Mouse (Mus musculus): ENCODE results near the gene Gm17304. TPM values are rescaled to one million over a fixed set of nuclear protein-coding genes. Genes with fewer than 3 reads are reported as not detected.
A peak's percentile ranks its signal among the peaks of the same experiment; 100 is the strongest.

The Gm17304 gene
- polyA plus RNA-seq, 1 experiment from 2014 or later: not detected

DNA sequence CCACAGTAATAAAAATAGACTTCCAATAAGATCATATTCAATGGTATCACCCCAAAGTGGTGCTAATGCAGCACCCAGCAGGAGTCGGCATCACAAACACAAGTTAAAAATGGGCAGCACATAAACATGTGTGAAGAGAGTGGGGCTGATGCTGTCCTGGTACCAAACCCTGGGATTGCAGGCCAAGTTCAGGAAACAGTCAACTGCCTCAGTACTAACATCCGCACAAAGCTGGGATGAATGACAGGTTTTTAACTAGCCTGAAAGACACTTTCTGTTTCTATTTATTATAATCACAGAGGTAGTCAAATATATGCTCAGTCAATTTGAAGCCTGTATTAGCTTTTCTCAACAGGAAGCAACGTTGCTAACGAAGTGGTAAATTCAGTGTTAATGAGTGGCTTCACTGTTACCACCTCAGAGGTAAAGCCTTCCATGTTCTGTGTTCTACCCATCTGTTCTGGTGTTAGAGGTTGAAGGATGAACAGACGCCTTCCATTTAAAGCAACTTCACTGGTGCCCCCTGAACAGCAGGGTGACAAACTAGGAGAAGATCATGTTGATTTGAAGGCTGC lies 31.4 kb downstream of the Gm17304 start:
- no peak for ATAC-seq
- no peak overlapping the region for H3K4me3 ChIP-seq (ENCODE audit: low read length)
- H3K36me3 ChIP-seq (ENCODE audit: control insufficient read depth, insufficient read depth, low read length): peaks cover 9% of the 10 kb centered on the region; the same call in 1 of the 2 replicates
- H3K4me1 ChIP-seq (ENCODE audit: control insufficient read depth, insufficient read depth, low read depth, low read length): no peaks in the 10 kb centered on the region
- no peak overlapping the region for H3K9ac ChIP-seq (ENCODE audit: low read depth, low read length)
- no peak overlapping the region for H3K4me2 ChIP-seq (ENCODE audit: low read length)
- WGBS: 48% methylated on average over 5 of the region's 5 CpGs
- H3K27ac ChIP-seq (ENCODE audit: low read depth, low read length): no peak overlapping the region
- H3K9me3 ChIP-seq (ENCODE audit: control insufficient read depth, low read length): no peaks in the 10 kb centered on the region
- H3K27me3 ChIP-seq (replicated peaks; ENCODE audit: control insufficient read depth, insufficient read depth, low read length): no peaks in the 10 kb centered on the region

DNA sequence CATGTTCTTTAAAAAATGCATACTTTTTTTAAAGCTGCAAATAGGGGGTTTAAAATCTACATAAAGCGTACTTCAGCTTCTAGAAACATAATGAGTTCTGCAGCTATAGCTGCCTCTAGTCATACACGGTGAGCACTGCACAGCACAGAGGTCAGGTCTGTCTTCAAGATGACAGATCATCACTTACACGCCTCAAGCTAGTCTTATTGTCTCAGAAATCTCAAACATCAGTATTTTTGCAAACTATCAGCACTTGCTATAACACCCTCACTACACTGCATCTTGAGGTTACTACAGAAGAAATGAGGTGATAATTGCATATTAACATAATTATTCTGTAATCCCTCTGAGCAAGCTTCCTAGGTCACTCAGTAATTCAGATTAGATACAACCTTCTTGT lies 33.0 kb downstream of the Gm17304 start:
- no peak overlapping the region for H3K4me2 ChIP-seq (ENCODE audit: low read length)
- WGBS: 69% methylated on average over 3 of the region's 3 CpGs

DNA sequence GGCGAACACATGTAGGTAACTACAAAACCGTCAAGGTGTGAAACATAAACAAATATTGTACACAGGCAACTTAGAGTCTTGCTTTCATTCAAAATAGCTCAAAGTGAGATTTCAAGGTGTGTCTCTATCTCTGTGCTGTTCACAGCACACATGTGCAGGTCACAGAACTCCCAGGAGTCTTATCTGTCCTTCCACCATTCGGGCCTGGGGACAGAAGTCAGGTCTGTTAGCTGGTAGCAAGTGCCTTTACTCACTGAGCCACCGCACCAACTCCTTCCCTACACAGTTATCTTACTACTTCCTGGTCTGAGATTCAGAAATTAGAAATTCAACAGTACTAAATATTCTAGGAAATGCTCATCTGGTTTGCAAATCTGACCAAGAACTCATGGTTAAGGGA lies 34.5 kb downstream of the Gm17304 start:
- no peaks in the 10 kb centered on the region for H3K27me3 ChIP-seq (replicated peaks; ENCODE audit: control insufficient read depth, insufficient read depth, low read length)
- H3K9ac ChIP-seq (ENCODE audit: low read depth, low read length): no peak overlapping the region
- H3K4me2 ChIP-seq (ENCODE audit: low read length): no peak overlapping the region
- H3K4me1 ChIP-seq (ENCODE audit: control insufficient read depth, insufficient read depth, low read depth, low read length): 0 out of 2 replicates have a peak, but pooled peaks cover 2% of the 10 kb centered on the region
- H3K4me3 ChIP-seq (ENCODE audit: low read length): no peak overlapping the region
- no peaks in the 10 kb centered on the region for H3K9me3 ChIP-seq (ENCODE audit: control insufficient read depth, low read length)
- H3K27ac ChIP-seq (ENCODE audit: low read depth, low read length): no peak overlapping the region
- 92% methylated on average over 4 of the region's 4 CpGs for WGBS
- ATAC-seq: no peak
- H3K36me3 ChIP-seq (ENCODE audit: control insufficient read depth, insufficient read depth, low read length): no peaks in the 10 kb centered on the region

More for the DNA sequence above, 33.0 kb downstream of the Gm17304 start:
- no peaks in the 10 kb centered on the region for H3K9me3 ChIP-seq (ENCODE audit: control insufficient read depth, low read length)
- ATAC-seq: peak; percentile 17; the same call in 1 of the 2 replicates
- no peak overlapping the region for H3K9ac ChIP-seq (ENCODE audit: low read depth, low read length)
- no peak overlapping the region for H3K4me3 ChIP-seq (ENCODE audit: low read length)
- H3K4me1 ChIP-seq (ENCODE audit: control insufficient read depth, insufficient read depth, low read depth, low read length): 0 out of 2 replicates have a peak, but pooled peaks cover 2% of the 10 kb centered on the region
- peaks cover 7% of the 10 kb centered on the region; the same call in 1 of the 2 replicates for H3K36me3 ChIP-seq (ENCODE audit: control insufficient read depth, insufficient read depth, low read length)
- no peaks in the 10 kb centered on the region for H3K27me3 ChIP-seq (replicated peaks; ENCODE audit: control insufficient read depth, insufficient read depth, low read length)
- H3K27ac ChIP-seq (ENCODE audit: low read depth, low read length): no peak overlapping the region

DNA sequence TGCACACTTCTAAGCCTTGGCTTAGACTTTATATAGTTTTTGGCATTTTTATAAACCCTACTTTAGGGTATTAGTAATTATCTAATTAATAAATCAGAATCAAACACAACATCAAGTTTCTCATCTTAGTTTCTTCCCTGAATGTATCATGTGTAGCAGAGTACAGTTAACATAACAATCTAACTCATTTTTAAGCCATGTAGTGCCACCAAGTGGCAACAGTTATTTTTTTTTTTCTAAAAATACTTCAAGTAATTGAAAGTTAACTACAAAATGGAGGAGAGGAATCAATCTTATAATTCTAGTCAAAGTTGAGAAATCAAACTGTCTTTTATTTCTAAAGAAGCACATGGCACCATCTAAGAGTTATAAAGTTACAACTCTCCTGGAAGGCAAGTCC lies 40.5 kb downstream of the Gm17304 start:
- no peaks in the 10 kb centered on the region for H3K36me3 ChIP-seq (ENCODE audit: control insufficient read depth, insufficient read depth, low read length)
- H3K4me2 ChIP-seq (ENCODE audit: low read length): no peak overlapping the region
- no peak overlapping the region for H3K27ac ChIP-seq (ENCODE audit: low read depth, low read length)
- H3K4me1 ChIP-seq (ENCODE audit: control insufficient read depth, insufficient read depth, low read depth, low read length): 0 out of 2 replicates have a peak, but pooled peaks cover 2% of the 10 kb centered on the region
- H3K4me3 ChIP-seq (ENCODE audit: low read length): no peak overlapping the region
- H3K27me3 ChIP-seq (replicated peaks; ENCODE audit: control insufficient read depth, insufficient read depth, low read length): no peaks in the 10 kb centered on the region
- ATAC-seq: no peak
- no peaks in the 10 kb centered on the region for H3K9me3 ChIP-seq (ENCODE audit: control insufficient read depth, low read length)
- no peak overlapping the region for H3K9ac ChIP-seq (ENCODE audit: low read depth, low read length)

DNA sequence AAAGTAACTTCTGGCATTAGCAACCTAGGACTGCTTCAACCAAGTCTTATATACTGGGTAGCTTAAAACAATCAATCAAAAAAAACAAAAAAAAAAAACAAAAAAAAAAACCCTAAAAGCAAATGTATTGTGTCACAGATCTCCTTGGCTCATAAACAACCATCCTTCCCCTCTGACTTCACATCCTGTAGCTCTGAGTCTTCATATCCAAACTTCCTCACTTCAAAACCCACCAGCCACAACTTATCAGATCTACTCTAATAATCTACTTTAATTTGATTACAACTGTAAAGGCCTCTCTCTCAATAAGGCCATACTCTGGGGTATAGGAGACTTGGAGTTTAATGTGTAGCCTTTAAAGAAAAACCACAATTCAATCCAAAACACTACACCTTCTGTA lies 41.1 kb downstream of the Gm17304 start:
- Histone ChIP-seq H3K36me3 (ENCODE audit: control insufficient read depth, insufficient read depth, low read length) (no peaks in the 10 kb centered on the region), H3K27me3 (replicated peaks; ENCODE audit: control insufficient read depth, insufficient read depth, low read length) (no peaks in the 10 kb centered on the region), H3K27ac (ENCODE audit: low read depth, low read length) (no peak overlapping the region), H3K9me3 (ENCODE audit: control insufficient read depth, low read length) (no peaks in the 10 kb centered on the region), H3K4me1 (ENCODE audit: control insufficient read depth, insufficient read depth, low read depth, low read length) (0 out of 2 replicates have a peak, but pooled peaks cover 2% of the 10 kb centered on the region), H3K9ac (ENCODE audit: low read depth, low read length) (no peak overlapping the region), H3K4me2 (ENCODE audit: low read length) (no peak overlapping the region), H3K4me3 (ENCODE audit: low read length) (no peak overlapping the region)
- ATAC-seq: no peak

DNA sequence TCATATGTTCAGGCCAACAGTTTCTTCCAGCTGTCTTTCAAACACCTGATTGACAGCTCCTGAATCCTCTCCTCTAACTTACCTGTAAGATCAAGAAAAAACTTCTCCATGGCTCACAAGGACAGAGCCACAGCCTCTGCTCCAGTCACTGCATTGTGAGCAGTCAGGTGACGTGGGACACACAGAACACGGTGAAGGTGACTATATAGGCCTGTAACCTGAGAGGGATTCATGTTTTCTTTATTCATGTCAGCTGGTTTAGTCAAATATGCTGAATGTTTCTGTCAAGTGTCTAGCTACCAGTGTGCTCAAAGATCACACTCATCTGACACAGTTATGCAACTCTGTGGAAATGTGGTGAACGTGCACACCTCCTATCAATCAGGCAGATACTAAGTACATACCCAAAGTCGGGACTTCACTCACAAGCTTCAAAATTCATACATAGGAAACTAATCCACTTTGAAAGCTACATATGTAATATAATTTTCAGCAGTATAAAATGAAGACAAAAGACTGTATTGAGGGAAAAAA lies 43.4 kb downstream of the Gm17304 start:
- no peaks in the 10 kb centered on the region for H3K27me3 ChIP-seq (replicated peaks; ENCODE audit: control insufficient read depth, insufficient read depth, low read length)
- H3K4me3 ChIP-seq (ENCODE audit: low read length): no peak overlapping the region
- H3K36me3 ChIP-seq (ENCODE audit: control insufficient read depth, insufficient read depth, low read length): no peaks in the 10 kb centered on the region
- no peak overlapping the region for H3K9ac ChIP-seq (ENCODE audit: low read depth, low read length)
- no peaks in the 10 kb centered on the region for H3K9me3 ChIP-seq (ENCODE audit: control insufficient read depth, low read length)
- WGBS: 90% methylated on average over 4 of the region's 4 CpGs
- no peak overlapping the region for H3K4me2 ChIP-seq (ENCODE audit: low read length)
- ATAC-seq: no peak
- no peak overlapping the region for H3K27ac ChIP-seq (ENCODE audit: low read depth, low read length)
- no peaks in the 10 kb centered on the region for H3K4me1 ChIP-seq (ENCODE audit: control insufficient read depth, insufficient read depth, low read depth, low read length)

DNA sequence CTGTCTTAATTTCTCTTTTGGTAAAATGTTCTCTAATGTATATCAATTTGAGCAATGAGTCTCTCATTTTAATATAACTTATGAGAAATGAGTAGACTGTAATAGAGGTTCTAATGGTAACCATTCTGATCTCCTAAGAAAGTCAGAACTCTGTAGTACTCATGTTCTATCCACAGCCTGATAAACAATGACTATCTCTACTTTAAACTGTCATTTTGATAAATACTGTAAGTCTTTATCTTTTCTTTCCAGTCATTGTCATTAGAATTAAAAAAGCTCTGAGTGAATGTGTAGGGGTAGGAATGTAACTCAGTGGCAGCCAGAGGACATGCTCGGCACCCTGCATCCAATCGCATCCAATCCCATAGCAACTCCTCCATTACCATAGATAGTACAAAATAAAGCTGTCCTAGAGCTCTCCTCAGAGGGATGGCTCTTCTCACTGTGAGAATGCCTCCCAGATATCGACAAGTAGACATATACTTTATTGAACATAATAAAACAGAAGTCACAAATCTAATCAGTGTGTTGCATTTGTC lies 44.0 kb downstream of the Gm17304 start:
- Histone ChIP-seq H3K36me3 (ENCODE audit: control insufficient read depth, insufficient read depth, low read length) (no peaks in the 10 kb centered on the region), H3K4me2 (ENCODE audit: low read length) (no peak overlapping the region), H3K9ac (ENCODE audit: low read depth, low read length) (no peak overlapping the region), H3K9me3 (ENCODE audit: control insufficient read depth, low read length) (no peaks in the 10 kb centered on the region), H3K27ac (ENCODE audit: low read depth, low read length) (no peak overlapping the region), H3K4me3 (ENCODE audit: low read length) (no peak overlapping the region), H3K4me1 (ENCODE audit: control insufficient read depth, insufficient read depth, low read depth, low read length) (no peaks in the 10 kb centered on the region), H3K27me3 (replicated peaks; ENCODE audit: control insufficient read depth, insufficient read depth, low read length) (no peaks in the 10 kb centered on the region)
- WGBS: 78% methylated on average over 3 of the region's 3 CpGs
- ATAC-seq: no peak

Other genes starting within 250 kb of the Gm17304 start
- 1.0 and 1.2 TPM in 2 replicates for gene Barhl2, start 150.9 kb upstream of the Gm17304 start, polyA plus RNA-seq (2015; fragmentation: Nextera tagmentation; extraction: Ambion mirVana)
- gene Zfp644, start 88.2 kb downstream of the Gm17304 start, polyA plus RNA-seq (2015; fragmentation: Nextera tagmentation; extraction: Ambion mirVana): 54.5 and 55.5 TPM in 2 replicates

Data from hindbrain, embryonic 16.5 days (tissue).